Mouse (Mus musculus) kidney, adult 2 months (tissue): ENCODE measurements at regions not wholly inside any gene's neighbourhood (a gene's known extent, or its start where the extent isn't known, plus 50 kb on each side); places are given as distances from the start of the nearest gene placed in this dataset.

Experiments
- CTCF ChIP-seq: fragments of 200-500 bp; conservative IDR thresholded peaks from 2 replicates; pipeline ENCODE4 v1.5.1; 2011; ENCODE audit warnings: low read depth, mild to moderate bottlenecking, control low read depth, low read length, moderate library complexity, mixed read lengths; ENCODE audit not compliant: insufficient read depth, insufficient read length
- POLR2A ChIP-seq: fragments of 200-500 bp; IDR thresholded peaks from one replicate; pipeline ENCODE4 v1.6.1; 2011; ENCODE audit warnings: low read depth, low read length, control low read depth

GRCm38 (mm10) chr17:62210441-62211025, 670.6 kb downstream of the Efna5 start:
- TF ChIP-seq CTCF: no peak
- TF ChIP-seq POLR2A: no peak
